Mouse (Mus musculus): Measurements from ENCODE around the gene Lrrc63. TPM values are rescaled to one million over a fixed set of nuclear protein-coding genes. Genes with fewer than 3 reads are reported as not detected.

Lrrc63 gene
- polyA plus RNA-seq, 1 experiment from 2014 or later: not detected

- WGBS: 67% methylated on average over 7 of the region's 7 CpGs
- H3K9ac ChIP-seq (ENCODE audit: low read length): no peak overlapping the region
- H3K4me2 ChIP-seq (ENCODE audit: low read length): no peak overlapping the region
- H3K4me3 ChIP-seq (ENCODE audit: control insufficient read depth in 1 of 2, insufficient read depth in 1 of 2, low read depth in 1 of 2, low read length in 2 of 2): no peak overlapping the region
- H3K9me3 ChIP-seq (ENCODE audit: control insufficient read depth, low read length): no peaks in the 10 kb centered on the region
- H3K4me1 ChIP-seq (ENCODE audit: control insufficient read depth in 2 of 2, insufficient read depth in 2 of 2, low read length in 2 of 2): peaks cover 0 to 5% of the 10 kb centered on the region in 2 experiments; a peak in 2 of 4 replicates
- ATAC-seq (ENCODE audit: insufficient number of reproducible peaks, insufficient read depth, low FRiP score, low read depth): no peak
- no peak overlapping the region for H3K27ac ChIP-seq (replicated peaks in 1 of 2; ENCODE audit: control insufficient read depth in 1 of 2, insufficient read depth in 1 of 2, low read depth in 2 of 2, low read length in 2 of 2)
- H3K36me3 ChIP-seq (ENCODE audit: control insufficient read depth, insufficient read depth, low read length): no peaks in the 10 kb centered on the region
- no peaks in the 10 kb centered on the region for H3K27me3 ChIP-seq (ENCODE audit: control insufficient read depth, insufficient read depth, low read length)
Observed at GRCm38 (mm10) chr14:75069356-75069979, 61.2 kb downstream of the Lrrc63 start.

GRCm38 (mm10) chr14:75068430-75069112 is 62.1 kb downstream of the Lrrc63 start:
- Histone ChIP-seq H3K4me2 (ENCODE audit: low read length) (no peak overlapping the region), H3K4me3 (ENCODE audit: control insufficient read depth in 1 of 2, insufficient read depth in 1 of 2, low read depth in 1 of 2, low read length in 2 of 2) (no peak overlapping the region), H3K27me3 (ENCODE audit: control insufficient read depth, insufficient read depth, low read length) (no peaks in the 10 kb centered on the region), H3K9me3 (ENCODE audit: control insufficient read depth, low read length) (no peaks in the 10 kb centered on the region), H3K27ac (replicated peaks in 1 of 2; ENCODE audit: control insufficient read depth in 1 of 2, insufficient read depth in 1 of 2, low read depth in 2 of 2, low read length in 2 of 2) (no peak overlapping the region), H3K4me1 (ENCODE audit: control insufficient read depth in 2 of 2, insufficient read depth in 2 of 2, low read length in 2 of 2) (peaks cover 0 to 5% of the 10 kb centered on the region in 2 experiments; a peak in 2 of 4 replicates), H3K9ac (ENCODE audit: low read length) (no peak overlapping the region), H3K36me3 (ENCODE audit: control insufficient read depth, insufficient read depth, low read length) (no peaks in the 10 kb centered on the region)
- WGBS: 84% methylated on average over 19 of the region's 19 CpGs
- no peak for ATAC-seq (ENCODE audit: insufficient number of reproducible peaks, insufficient read depth, low FRiP score, low read depth)

DNA sequence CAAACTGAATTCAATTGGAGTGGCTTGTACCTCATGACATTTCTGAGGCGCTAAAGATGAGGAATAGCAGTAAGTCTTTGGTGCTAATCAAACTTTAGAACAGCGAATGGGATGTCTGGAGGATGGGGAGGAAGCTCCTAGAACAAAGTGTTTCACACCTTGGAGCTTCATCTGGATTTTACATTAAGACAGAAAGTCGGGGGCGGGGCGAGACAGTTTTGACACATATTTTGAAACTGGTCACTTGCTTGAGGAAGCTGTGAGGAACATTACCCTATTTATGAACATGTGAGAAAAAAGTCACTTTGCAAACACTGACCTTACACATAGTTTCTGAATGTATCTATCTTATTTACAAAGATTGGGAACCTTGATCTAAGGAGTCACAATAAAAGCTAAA is 65.5 kb downstream of the Lrrc63 start:
- WGBS: 90% methylated on average over 5 of the region's 5 CpGs
- no peak overlapping the region for H3K27ac ChIP-seq (replicated peaks in 1 of 2; ENCODE audit: control insufficient read depth in 1 of 2, insufficient read depth in 1 of 2, low read depth in 2 of 2, low read length in 2 of 2)
- no peak overlapping the region for H3K4me3 ChIP-seq (ENCODE audit: control insufficient read depth in 1 of 2, insufficient read depth in 1 of 2, low read depth in 1 of 2, low read length in 2 of 2)
- no peaks in the 10 kb centered on the region for H3K36me3 ChIP-seq (ENCODE audit: control insufficient read depth, insufficient read depth, low read length)
- H3K4me2 ChIP-seq (ENCODE audit: low read length): no peak overlapping the region
- no peak overlapping the region for H3K9ac ChIP-seq (ENCODE audit: low read length)
- ATAC-seq (ENCODE audit: insufficient number of reproducible peaks, insufficient read depth, low FRiP score, low read depth): no peak
- H3K4me1 ChIP-seq (ENCODE audit: control insufficient read depth in 2 of 2, insufficient read depth in 2 of 2, low read length in 2 of 2): peaks cover 2 to 7% of the 10 kb centered on the region in 2 experiments; a peak in 2 of 4 replicates
- no peaks in the 10 kb centered on the region for H3K27me3 ChIP-seq (ENCODE audit: control insufficient read depth, insufficient read depth, low read length)
- H3K9me3 ChIP-seq (ENCODE audit: control insufficient read depth, low read length): no peaks in the 10 kb centered on the region

GRCm38 (mm10) chr14:75064520-75064919 is 66.2 kb downstream of the Lrrc63 start:
- Histone ChIP-seq H3K4me3 (ENCODE audit: control insufficient read depth in 1 of 2, insufficient read depth in 1 of 2, low read depth in 1 of 2, low read length in 2 of 2) (no peak overlapping the region), H3K9me3 (ENCODE audit: control insufficient read depth, low read length) (no peaks in the 10 kb centered on the region), H3K36me3 (ENCODE audit: control insufficient read depth, insufficient read depth, low read length) (no peaks in the 10 kb centered on the region), H3K9ac (ENCODE audit: low read length) (no peak overlapping the region), H3K4me1 (ENCODE audit: control insufficient read depth in 2 of 2, insufficient read depth in 2 of 2, low read length in 2 of 2) (peaks cover 2 to 9% of the 10 kb centered on the region in 2 experiments; a peak in 2 of 4 replicates), H3K27me3 (ENCODE audit: control insufficient read depth, insufficient read depth, low read length) (no peaks in the 10 kb centered on the region), H3K4me2 (ENCODE audit: low read length) (no peak overlapping the region), H3K27ac (replicated peaks in 1 of 2; ENCODE audit: control insufficient read depth in 1 of 2, insufficient read depth in 1 of 2, low read depth in 2 of 2, low read length in 2 of 2) (no peak overlapping the region)
- WGBS: 75% methylated on average over 7 of the region's 7 CpGs
- ATAC-seq (ENCODE audit: insufficient number of reproducible peaks, insufficient read depth, low FRiP score, low read depth): no peak

- no peaks in the 10 kb centered on the region for H3K36me3 ChIP-seq (ENCODE audit: control insufficient read depth, insufficient read depth, low read length)
- H3K4me3 ChIP-seq (ENCODE audit: control insufficient read depth in 1 of 2, insufficient read depth in 1 of 2, low read depth in 1 of 2, low read length in 2 of 2): no peak overlapping the region
- no peak overlapping the region for H3K4me2 ChIP-seq (ENCODE audit: low read length)
- no peaks in the 10 kb centered on the region for H3K27me3 ChIP-seq (ENCODE audit: control insufficient read depth, insufficient read depth, low read length)
- no peak overlapping the region for H3K9ac ChIP-seq (ENCODE audit: low read length)
- no peaks in the 10 kb centered on the region for H3K9me3 ChIP-seq (ENCODE audit: control insufficient read depth, low read length)
- H3K27ac ChIP-seq (replicated peaks in 1 of 2; ENCODE audit: control insufficient read depth in 1 of 2, insufficient read depth in 1 of 2, low read depth in 2 of 2, low read length in 2 of 2): no peak overlapping the region
- no peak for ATAC-seq (ENCODE audit: insufficient number of reproducible peaks, insufficient read depth, low FRiP score, low read depth)
- H3K4me1 ChIP-seq (ENCODE audit: control insufficient read depth in 2 of 2, insufficient read depth in 2 of 2, low read length in 2 of 2): peaks cover 2 to 9% of the 10 kb centered on the region in 2 experiments; a peak in 2 of 4 replicates
- 90% methylated on average over 8 of the region's 8 CpGs for WGBS
Observed at GRCm38 (mm10) chr14:75063936-75064335, 66.7 kb downstream of the Lrrc63 start.

- Histone ChIP-seq H3K4me3 (ENCODE audit: control insufficient read depth in 1 of 2, insufficient read depth in 1 of 2, low read depth in 1 of 2, low read length in 2 of 2) (no peak overlapping the region), H3K27ac (replicated peaks in 1 of 2; ENCODE audit: control insufficient read depth in 1 of 2, insufficient read depth in 1 of 2, low read depth in 2 of 2, low read length in 2 of 2) (no peak overlapping the region; a peak in 1 of 4 replicates), H3K4me1 (ENCODE audit: control insufficient read depth in 2 of 2, insufficient read depth in 2 of 2, low read length in 2 of 2) (peaks cover 2 to 9% of the 10 kb centered on the region in 2 experiments; a peak in 2 of 4 replicates), H3K36me3 (ENCODE audit: control insufficient read depth, insufficient read depth, low read length) (no peaks in the 10 kb centered on the region), H3K27me3 (ENCODE audit: control insufficient read depth, insufficient read depth, low read length) (no peaks in the 10 kb centered on the region), H3K9ac (ENCODE audit: low read length) (no peak overlapping the region), H3K4me2 (ENCODE audit: low read length) (0 out of 2 replicates have a peak overlapping the region, but pooled peaks have one; percentile 6), H3K9me3 (ENCODE audit: control insufficient read depth, low read length) (no peaks in the 10 kb centered on the region)
- WGBS: 29% methylated on average over 8 of the region's 8 CpGs
- ATAC-seq (ENCODE audit: insufficient number of reproducible peaks, insufficient read depth, low FRiP score, low read depth): no peak
Observed at GRCm38 (mm10) chr14:75060562-75060961, 70.1 kb downstream of the Lrrc63 start.

- no peak for ATAC-seq (ENCODE audit: insufficient number of reproducible peaks, insufficient read depth, low FRiP score, low read depth)
Observed at GRCm38 (mm10) chr14:75056861-75057431, 73.7 kb downstream of the Lrrc63 start.

More at GRCm38 (mm10) chr14:75056861-75057431, 73.7 kb downstream of the Lrrc63 start:
- WGBS: 57% methylated on average over 9 of the region's 9 CpGs
- H3K4me1 ChIP-seq (ENCODE audit: control insufficient read depth in 2 of 2, insufficient read depth in 2 of 2, low read length in 2 of 2): peaks cover 6 to 9% of the 10 kb centered on the region in 2 experiments; a peak in 2 of 4 replicates
- H3K9me3 ChIP-seq (ENCODE audit: control insufficient read depth, low read length): no peaks in the 10 kb centered on the region
- H3K4me3 ChIP-seq (ENCODE audit: control insufficient read depth in 1 of 2, insufficient read depth in 1 of 2, low read depth in 1 of 2, low read length in 2 of 2): no peak overlapping the region
- no peak overlapping the region for H3K27ac ChIP-seq (replicated peaks in 1 of 2; ENCODE audit: control insufficient read depth in 1 of 2, insufficient read depth in 1 of 2, low read depth in 2 of 2, low read length in 2 of 2)
- H3K9ac ChIP-seq (ENCODE audit: low read length): no peak overlapping the region
- H3K4me2 ChIP-seq (ENCODE audit: low read length): no peak overlapping the region
- H3K36me3 ChIP-seq (ENCODE audit: control insufficient read depth, insufficient read depth, low read length): no peaks in the 10 kb centered on the region
- no peaks in the 10 kb centered on the region for H3K27me3 ChIP-seq (ENCODE audit: control insufficient read depth, insufficient read depth, low read length)

All from heart, embryonic 14.5 days (tissue).